Mouse (Mus musculus) ovary, postnatal 14 days (tissue): Measurements from ENCODE around the gene Rps8.

ENCODE experiments used
- DNase-seq: peaks from one replicate; pipeline ENCODE4 v3.0.0; 2022; ENCODE audit warnings: low spot score

Rps8 gene

GRCm38 (mm10) chr4:117148047-117148713, 7.9 kb downstream of the Rps8 start:
- no peak for DNase-seq

- DNase-seq = peak; percentile 90
Measured at GRCm38 (mm10) chr4:117146176-117146575, 9.9 kb downstream of the Rps8 start.

DNA sequence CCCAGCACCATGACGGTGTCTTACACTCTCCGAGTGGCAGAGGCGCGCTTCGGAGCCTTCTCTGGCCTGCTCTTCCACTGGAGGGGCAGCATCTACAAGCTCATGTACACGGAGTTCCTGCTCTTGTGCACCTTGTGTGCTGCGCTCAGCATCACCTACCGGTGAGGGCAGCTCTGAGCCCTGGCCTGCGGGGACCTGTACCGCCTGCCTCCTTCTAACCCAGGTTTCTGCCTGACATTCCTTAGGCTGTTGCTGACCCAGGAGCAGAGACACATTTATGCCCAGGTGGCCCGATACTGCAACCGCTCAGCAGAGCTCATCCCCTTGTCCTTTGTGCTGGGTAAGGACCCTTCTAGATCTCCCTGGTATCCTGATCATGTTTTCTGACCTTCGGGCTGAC, 10.8 kb downstream of the Rps8 start:
- no peak for DNase-seq

DNA sequence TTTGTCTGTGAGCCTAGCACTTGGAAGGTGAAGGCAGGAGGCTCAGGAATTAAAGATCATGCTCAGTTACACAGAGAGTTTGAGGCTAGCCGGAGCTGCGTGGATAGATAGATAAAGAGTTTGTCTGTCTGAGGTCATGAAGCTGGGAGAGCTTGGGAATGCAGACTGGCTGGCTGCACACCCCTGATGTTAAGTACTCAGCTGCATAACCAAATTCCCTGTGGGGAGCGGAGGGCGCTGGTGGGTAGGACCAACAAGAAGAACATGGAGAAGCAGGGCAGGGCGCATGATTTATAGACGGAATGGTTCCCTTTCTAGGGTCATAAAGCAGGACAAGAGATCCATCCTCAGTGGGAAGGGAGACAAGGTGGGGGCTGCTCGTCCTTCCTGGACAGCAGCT, 13.0 kb downstream of the Rps8 start:
- no peak for DNase-seq

DNA sequence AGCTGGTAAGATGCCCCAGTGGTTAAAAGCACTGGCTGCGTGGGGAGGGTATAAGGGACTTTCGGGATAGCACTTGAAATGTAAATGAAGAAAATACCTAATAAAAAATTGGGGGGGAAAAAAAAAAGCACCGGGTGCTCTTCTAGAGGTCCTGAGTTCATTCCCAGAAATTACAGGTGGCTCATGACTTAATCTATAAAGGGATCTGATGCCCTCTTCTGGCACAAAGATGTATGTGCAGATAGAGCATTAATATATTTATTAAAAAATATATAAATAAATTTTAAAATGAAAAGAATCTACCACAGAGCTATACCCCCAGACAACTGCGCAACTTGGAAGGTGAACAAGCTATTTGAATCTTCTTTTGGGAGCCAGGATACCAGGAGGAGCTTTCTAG, 15.4 kb downstream of the Rps8 start:
- DNase-seq = no peak

GRCm38 (mm10) chr4:117139217-117139612, 16.8 kb downstream of the Rps8 start:
- DNase-seq = no peak

DNA sequence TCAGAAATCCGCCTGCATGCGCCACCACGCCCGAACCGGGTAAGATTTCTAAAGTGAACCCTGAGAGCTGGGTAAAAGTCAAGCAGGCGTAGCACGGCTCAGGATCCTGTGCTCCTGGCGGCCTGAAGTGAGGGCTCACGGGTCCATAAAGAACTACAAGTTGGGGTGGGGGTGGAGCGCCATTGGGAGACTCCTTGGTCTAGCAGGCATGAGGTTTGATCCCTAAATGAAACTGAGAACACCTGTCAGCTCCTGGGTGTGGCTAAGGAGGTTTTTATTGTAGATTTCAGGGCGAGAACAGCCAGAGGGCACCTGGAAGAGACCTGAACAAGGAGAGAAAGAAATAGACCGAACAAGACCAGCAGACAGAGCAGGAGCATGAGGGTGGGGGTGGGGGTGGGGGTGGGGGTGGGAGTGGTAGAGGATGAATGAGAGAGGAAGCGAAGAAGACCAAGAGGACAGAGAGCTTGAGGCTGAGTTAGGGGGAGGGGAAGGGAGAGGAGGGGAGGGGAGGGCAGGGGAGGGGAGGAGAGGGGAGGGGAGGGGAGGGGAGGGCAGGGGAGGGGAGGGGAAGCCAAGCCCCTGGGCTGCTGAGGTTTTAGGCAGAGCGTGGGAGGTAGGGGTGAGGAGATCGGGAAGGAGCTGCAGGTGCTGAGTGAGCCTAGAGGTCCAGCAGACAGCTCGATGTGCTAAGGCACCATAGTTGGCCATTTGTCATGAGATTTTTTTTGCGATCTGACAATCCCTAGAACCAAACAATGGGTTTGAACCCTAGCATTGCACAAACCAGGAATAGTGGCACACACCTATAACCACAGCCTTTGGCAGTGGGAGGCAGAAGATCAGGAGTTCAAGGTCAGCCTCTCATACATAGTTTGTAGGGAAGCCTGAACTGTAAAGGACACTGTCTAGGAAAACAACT, 17.5 kb downstream of the Rps8 start:
- no peak for DNase-seq

- no peak for DNase-seq
Measured at GRCm38 (mm10) chr4:117136034-117136433, 20.0 kb downstream of the Rps8 start.

DNA sequence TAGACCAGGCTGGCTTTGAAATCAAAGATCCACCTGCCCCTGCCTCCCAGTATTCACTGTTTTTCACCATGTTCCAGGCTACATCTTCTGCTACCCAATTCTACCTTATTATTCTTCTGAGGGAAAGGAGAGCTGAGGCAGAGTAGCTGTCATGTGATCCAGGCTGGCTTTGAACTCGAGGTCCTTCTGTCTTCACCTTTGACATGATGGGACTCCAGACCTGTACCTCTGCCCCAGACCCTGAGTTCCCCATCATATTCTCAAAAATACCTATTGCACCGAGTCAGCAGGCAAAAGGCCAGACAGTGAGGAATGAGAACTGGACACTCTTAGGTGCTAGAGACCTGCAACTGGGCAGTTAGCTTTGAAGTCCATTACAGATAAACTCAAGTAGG, 21.4 kb downstream of the Rps8 start:
- no peak for DNase-seq

- DNase-seq = peak; percentile 96
Measured at GRCm38 (mm10) chr4:117133817-117134600, 22.0 kb downstream of the Rps8 start, which contains the start of gene Plk3. Gene Plk3 (minus strand): TSS chr4:117133963.

DNA sequence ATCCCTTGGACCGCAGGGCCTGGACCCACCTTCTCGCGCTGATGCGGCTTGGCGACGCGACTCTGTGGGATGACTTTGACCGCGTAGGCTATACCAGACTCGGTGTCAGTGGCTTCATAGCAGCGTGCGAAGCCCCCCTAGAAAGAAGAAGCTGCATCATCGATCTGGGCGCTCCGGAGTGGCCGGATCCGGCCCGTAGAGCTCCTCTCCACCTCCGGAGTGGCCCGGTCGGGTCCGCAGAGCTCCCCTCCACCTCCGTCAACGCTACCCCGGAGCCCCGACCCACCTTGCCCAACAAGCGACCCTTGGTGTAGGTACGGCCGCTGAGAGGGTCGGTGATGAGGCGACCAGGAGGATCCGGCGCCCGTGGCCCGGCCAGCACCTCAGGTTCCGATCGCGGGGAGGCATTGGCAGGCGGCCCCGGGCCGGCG, 22.7 kb downstream of the Rps8 start:
- DNase-seq = no peak

DNA sequence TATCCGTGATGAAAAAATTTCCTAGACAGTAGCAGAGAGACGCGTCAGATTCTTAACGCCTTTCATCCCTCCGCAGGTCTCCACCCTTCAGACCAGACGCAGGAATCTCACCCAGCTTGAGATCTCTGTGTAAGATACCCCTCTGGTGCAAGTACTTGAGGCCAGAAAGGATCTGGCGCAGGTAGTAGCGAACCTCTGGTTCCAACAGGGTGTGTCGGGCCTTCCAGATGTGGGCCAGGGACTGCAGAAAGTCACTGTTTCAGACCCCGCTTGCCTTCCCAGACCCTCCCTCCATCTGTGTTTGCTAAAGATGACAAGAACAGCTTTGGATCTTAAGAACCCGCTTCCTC, 23.3 kb downstream of the Rps8 start:
- DNase-seq = no peak

GRCm38 (mm10) chr4:117131890-117132793, 23.9 kb downstream of the Rps8 start:
- DNase-seq = no peak

- no peak for DNase-seq
Measured at GRCm38 (mm10) chr4:117131198-117131597, 24.8 kb downstream of the Rps8 start.

DNA sequence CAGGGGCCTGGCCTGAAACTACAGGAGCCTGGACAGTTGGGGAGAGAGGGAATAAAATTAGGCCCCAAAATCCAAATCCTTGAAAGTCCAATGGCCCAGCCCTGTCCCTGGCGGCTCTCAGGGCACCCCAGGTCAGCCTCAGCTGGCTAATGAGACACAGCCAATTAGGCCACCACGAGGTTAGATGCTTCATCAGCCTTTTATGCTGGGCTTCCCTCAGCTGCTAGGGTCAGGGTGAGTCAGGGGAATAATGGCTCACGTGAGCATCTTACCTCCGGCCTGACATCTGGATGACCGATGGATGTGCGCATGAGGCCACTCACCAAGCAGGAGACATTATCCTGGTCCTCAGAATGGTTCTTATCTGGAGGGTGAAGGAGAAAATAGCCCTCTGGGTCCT, 25.3 kb downstream of the Rps8 start:
- DNase-seq = no peak

DNA sequence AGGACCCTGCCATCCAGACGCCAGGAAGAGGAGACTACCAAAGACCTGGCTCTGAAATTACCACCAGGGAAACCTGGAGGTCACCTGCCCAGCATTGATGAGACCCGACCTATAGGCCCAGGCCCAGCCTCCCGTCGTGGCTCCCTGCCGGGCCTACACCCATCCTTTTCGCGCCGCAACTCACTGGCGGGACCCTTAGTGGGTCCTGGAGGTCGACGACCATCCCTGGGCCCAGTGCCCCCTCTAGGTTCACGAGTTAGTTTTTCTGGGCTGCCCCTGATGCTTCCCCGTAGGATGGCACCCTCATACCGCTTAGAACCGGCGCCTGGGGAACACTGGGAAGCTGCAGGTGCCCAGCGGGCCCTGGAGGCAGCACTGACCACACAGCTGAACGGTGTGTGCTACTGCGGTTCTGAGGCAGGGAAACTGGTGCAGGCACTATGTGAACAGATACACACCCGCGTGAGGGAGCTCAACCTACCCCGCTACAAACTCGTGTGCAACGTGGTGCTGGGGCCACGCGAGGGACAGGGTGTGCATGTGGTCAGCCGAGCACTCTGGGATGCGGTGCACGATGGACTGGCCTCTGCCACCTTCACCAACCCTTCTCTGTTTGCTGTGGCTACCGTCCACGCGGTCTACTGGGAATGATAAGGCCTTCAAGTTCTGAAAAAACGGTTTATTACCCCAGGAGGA, 27.9 kb downstream of the Rps8 start:
- no peak for DNase-seq

- no peak for DNase-seq
Measured at GRCm38 (mm10) chr4:117126675-117127290, 29.3 kb downstream of the Rps8 start, which contains the start of gene Tctex1d4. Gene Tctex1d4 (plus strand): TSS chr4:117126794.

DNA sequence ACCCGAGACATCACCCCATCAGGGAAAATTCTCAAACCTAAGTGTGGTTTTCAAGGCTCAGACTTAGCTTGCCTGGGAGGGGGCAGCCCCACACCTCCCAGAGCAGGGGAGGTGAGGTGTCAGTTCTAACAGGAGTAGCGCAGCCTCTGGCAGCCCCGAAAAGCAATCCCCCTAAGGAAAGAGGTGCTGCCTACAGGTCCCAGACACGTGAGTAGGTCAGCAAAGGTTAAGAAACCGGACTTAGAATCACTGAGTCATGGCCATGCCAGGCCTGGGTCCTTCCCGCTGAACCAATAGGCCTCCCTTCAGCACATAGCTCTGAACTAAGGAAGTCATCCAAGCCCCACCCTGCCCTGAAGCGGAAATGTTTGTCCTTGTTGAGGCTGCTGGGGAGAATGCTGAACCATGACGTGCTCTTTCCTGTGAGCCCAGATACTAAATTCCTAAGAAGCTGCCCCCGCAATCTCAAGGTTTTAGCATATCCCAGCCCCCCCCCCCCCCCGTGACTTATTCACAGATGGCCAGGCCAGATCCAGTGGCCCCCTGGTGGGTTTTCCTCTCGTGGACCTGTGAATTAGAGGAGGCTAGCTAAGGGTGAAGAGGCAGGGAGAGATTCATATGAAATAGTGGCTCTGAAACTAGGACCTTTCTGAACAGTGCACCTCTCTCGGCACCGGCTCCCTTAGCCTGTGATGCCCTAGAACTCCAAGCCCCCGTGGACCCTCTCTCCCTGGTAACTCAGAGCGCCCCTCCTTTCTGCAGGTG, 30.0 kb downstream of the Rps8 start:
- DNase-seq = no peak

- DNase-seq = peak; percentile 64
Measured at GRCm38 (mm10) chr4:117125348-117125909, 30.6 kb downstream of the Rps8 start, which contains the start of gene Btbd19. Gene Btbd19 (minus strand): TSS chr4:117125725.
